ENCODE assay signal across 8 mouse cellular contexts in genomic region chr14:103650413-103651101, GRCm38 (mm10). TPM values are rescaled to one million over a fixed set of nuclear protein-coding genes. Genes with fewer than 3 reads are reported as not detected.
DNase-seq lines count a peak whose midpoint lies in the region; ATAC-seq and TF ChIP-seq lines count a peak whose summit lies in the region.

No protein-coding gene starts in this region.

- in situ Hi-C loops in Patski (cut with MboI; ENCODE audit: low pct_unique_long_range_greater_than_20kb): no loop called here

- no peak for TF ChIP-seq CTCF in Patski (IDR thresholded peaks at IDR 0.05)

- H3K27me3 ChIP-seq in Patski: peaks cover 9% of the 10 kb centered on the region

- intact Hi-C loops in left cerebral cortex, postnatal 36 days (cut with DNase I): loop anchor here (5.0 kb wide), 2 partner anchors 42 to 98 kb away; no protein-coding TSS in a partner anchor

- POLR2A ChIA-PET in Patski (lab: Charles Lee): no interaction called here

- CTCF ChIA-PET in Patski (lab: Charles Lee): interaction anchor here (1.2 kb wide), 1 partner anchor 17 kb away, joined by 3 read pairs; no protein-coding TSS in a partner anchor

- ATAC-seq in Patski: peak; percentile 70
- peak; percentile 62 for ATAC-seq in frontal cortex, adult (ENCODE audit: low TSS enrichment)
- peak; percentile 18 for ATAC-seq in inflammation-experienced regulatory T-cells, adult 6 months
- ATAC-seq in megakaryocyte-erythroid progenitor cell, adult 5-6 weeks (replicated peaks; ENCODE audit: low FRiP score, low TSS enrichment, poor library complexity, severe bottlenecking): peak; percentile 49

- DNase-seq in Patski (ENCODE audit: low read depth, low spot score): no peak
- DNase-seq in cerebellum, adult 18-20 months: peak; percentile 79 to 86
- peak; percentile 70 to 77 for DNase-seq in left cerebral cortex, postnatal 36 days (ENCODE audit: low spot score in 2 of 2)
- DNase-seq in right cerebral cortex, postnatal 10 days (ENCODE audit: low spot score in 2 of 2): peak; percentile 80 to 83
- peak; percentile 10 to 14 for DNase-seq in urinary bladder, postnatal 36 days (ENCODE audit: low spot score in 2 of 2)

RNA-seq across cellular contexts. Expression of gene Slain1, which starts 0.5 kb away (rescaled TPM):
- polyA plus RNA-seq in Patski (2021): 6.4 TPM
- polyA plus RNA-seq in inflammation-experienced regulatory T-cells, adult 6 months (2017; shearing (Covaris generic)): 10 to 100 TPM; 11.1 to 18.2 (median 16.1) TPM
- total RNA-seq in left cerebral cortex, postnatal 36 days (2021): 10 to 100 TPM; 46.2 to 48.1 TPM
- total RNA-seq in megakaryocyte-erythroid progenitor cell, adult 5-6 weeks (2014; fragmentation: Nextera tagmentation): 2.5 and 2.9 TPM in 2 replicates
- 2.2 and 7.1 TPM in 2 replicates for total RNA-seq in megakaryocyte-erythroid progenitor cell, adult 5-6 weeks (2017)

Comparison
In these comparisons a context has a peak if more than half of its experiments do, and no peak if none do; other contexts are left out.
1. ATAC-seq: peak in every context shown above with its lines; median percentile 70 in Patski; 62 in frontal cortex, adult; 49 in megakaryocyte-erythroid progenitor cell, adult 5-6 weeks; 18 in inflammation-experienced regulatory T-cells, adult 6 months.
2. RNA of gene Slain1, which starts 0.5 kb away (total RNA-seq): 46.2 to 48.1 TPM in left cerebral cortex, postnatal 36 days; 2.2 to 7.1 TPM in megakaryocyte-erythroid progenitor cell, adult 5-6 weeks; every median in the first group is over 4 times any median in the second.